Mouse (Mus musculus): ENCODE measurements around the gene Akna.

DNA sequence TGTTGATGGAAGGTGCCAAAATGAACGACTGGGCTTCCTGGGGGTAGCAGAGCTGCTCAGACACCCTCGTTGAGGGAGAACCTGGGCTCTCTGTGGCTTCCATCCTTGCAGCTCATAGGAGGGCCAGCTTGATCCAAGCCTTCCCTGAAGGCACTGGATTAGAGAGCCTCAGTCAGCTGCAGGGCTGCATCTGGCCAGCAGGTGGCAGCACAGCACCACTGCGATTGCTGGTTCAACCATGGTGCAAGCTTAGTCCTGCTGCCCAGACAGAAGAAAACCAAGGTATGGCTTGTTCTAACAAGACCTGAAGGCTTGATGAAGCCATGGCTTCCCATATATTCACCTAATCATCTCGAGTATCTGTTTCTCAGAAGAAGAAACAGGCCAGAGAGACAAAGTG lies 34.6 kb downstream of the Akna start:
- TF ChIP-seq CTCF (IDR thresholded peaks at IDR 0.05; ENCODE audit: low read depth, low read length): peak; percentile 100
- TF ChIP-seq POLR2A (IDR thresholded peaks at IDR 0.05; ENCODE audit: extremely low read depth, insufficient read depth, low read length): no peak
